In genomic region chr9:96649924-96650323, GRCm38 (mm10) we compare ENCODE assay signal across 9 mouse cellular contexts. TPM values are rescaled to one million over a fixed set of nuclear protein-coding genes. Genes with fewer than 3 reads are reported as not detected.
A peak's percentile ranks its signal among the peaks of the same experiment; 100 is the strongest.
DNase-seq lines count a peak whose midpoint lies in the region; ATAC-seq and TF ChIP-seq lines count a peak whose summit lies in the region.
"Had no signal": no experiment of that assay in that cellular context is flagged by ENCODE, and none has a peak within 500 bp of the region (broad histone marks: within the 10 kb centered on the region; RNA-seq: fewer than 3 reads in every experiment).

No protein-coding gene starts in this region.

- no peaks in the 10 kb centered on the region for H3K36me3 ChIP-seq in liver, postnatal 0 days (replicated peaks; ENCODE audit: insufficient read depth, low read length)
- H3K36me3 ChIP-seq in intestine, postnatal 0 days (ENCODE audit: control insufficient read depth, insufficient read depth), result no peaks in the 10 kb centered on the region
- H3K36me3 ChIP-seq in small intestine, adult 2 months (ENCODE audit: control insufficient read depth, insufficient read depth, low read length), result no peaks in the 10 kb centered on the region
- no peaks in the 10 kb centered on the region for H3K36me3 ChIP-seq in forebrain, embryonic 16.5 days (ENCODE audit: control insufficient read depth, insufficient read depth)

- H3K9ac ChIP-seq in liver, postnatal 0 days (replicated peaks), result no peak overlapping the region
- H3K9ac ChIP-seq in intestine, postnatal 0 days (ENCODE audit: low read depth, low read length), result no peak overlapping the region
- no peak overlapping the region for H3K9ac ChIP-seq in forebrain, embryonic 16.5 days (replicated peaks; ENCODE audit: low read depth, low read length)

- H3K27ac ChIP-seq in liver, postnatal 0 days (ENCODE audit: low read depth), result no peak overlapping the region
- peak overlapping the region; percentile 74 for H3K27ac ChIP-seq in intestine, postnatal 0 days (ENCODE audit: low read depth, low read length)
- peak overlapping the region; percentile 57; the same call in 1 of the 2 replicates for H3K27ac ChIP-seq in small intestine, adult 2 months (ENCODE audit: insufficient read depth, low read depth, low read length)
- no peak overlapping the region for H3K27ac ChIP-seq in forebrain, embryonic 16.5 days (ENCODE audit: low read length)

- peak; percentile 78 for ATAC-seq in liver, postnatal 0 days
- peak; percentile 98 for ATAC-seq in intestine, postnatal 0 days
- ATAC-seq in forebrain, embryonic 16.5 days, result no peak

- no peaks in the 10 kb centered on the region for H3K27me3 ChIP-seq in liver, postnatal 0 days (ENCODE audit: insufficient read depth, low read length)
- no peaks in the 10 kb centered on the region for H3K27me3 ChIP-seq in intestine, postnatal 0 days (replicated peaks; ENCODE audit: control insufficient read depth, insufficient read depth, low read length)
- H3K27me3 ChIP-seq in small intestine, adult 2 months (ENCODE audit: control insufficient read depth, insufficient read depth, low read length), result no peaks in the 10 kb centered on the region
- H3K27me3 ChIP-seq in forebrain, embryonic 16.5 days (replicated peaks; ENCODE audit: control insufficient read depth, insufficient read depth, low read length), result no peaks in the 10 kb centered on the region

- H3K4me1 ChIP-seq in liver, postnatal 0 days (ENCODE audit: insufficient read depth), result no peaks in the 10 kb centered on the region
- no peaks in the 10 kb centered on the region for H3K4me1 ChIP-seq in intestine, postnatal 0 days (replicated peaks; ENCODE audit: control insufficient read depth, insufficient read depth, low read length)
- H3K4me1 ChIP-seq in small intestine, adult 2 months (ENCODE audit: control insufficient read depth, insufficient read depth, insufficient read length, low read length), result peaks cover 12% of the 10 kb centered on the region; the same call in 1 of the 2 replicates
- no peaks in the 10 kb centered on the region for H3K4me1 ChIP-seq in forebrain, embryonic 16.5 days (replicated peaks; ENCODE audit: control insufficient read depth, insufficient read depth, low read length)

- no peaks in the 10 kb centered on the region for H3K9me3 ChIP-seq in liver, postnatal 0 days (ENCODE audit: low read length)
- H3K9me3 ChIP-seq in intestine, postnatal 0 days (ENCODE audit: control insufficient read depth), result no peaks in the 10 kb centered on the region
- no peaks in the 10 kb centered on the region for H3K9me3 ChIP-seq in forebrain, embryonic 16.5 days (ENCODE audit: control insufficient read depth, low read length)

- TF ChIP-seq POLR2A in small intestine, adult 2 months (IDR thresholded peaks at IDR 0.05; ENCODE audit: low read depth, low read length), result no peak

- peak; percentile 43 for DNase-seq in liver, postnatal 0 days
- DNase-seq in liver, result no peak
- DNase-seq in adrenal gland, postnatal 14 days, result peak; percentile 78
- no peak for DNase-seq in lung, postnatal 4 days
- DNase-seq in ovary, postnatal 14 days (ENCODE audit: low spot score), result no peak

- WGBS in liver, postnatal 0 days (ENCODE audit: insufficient replicate concordance), result 36% methylated on average over 9 of the region's 9 CpGs
- WGBS in intestine, postnatal 0 days, result 32% methylated on average over 9 of the region's 9 CpGs
- WGBS in small intestine, adult 2 months, result 13% methylated on average over 9 of the region's 9 CpGs
- 65% methylated on average over 9 of the region's 9 CpGs for WGBS in forebrain, embryonic 16.5 days

- no peak for TF ChIP-seq CTCF in liver, postnatal 0 days (IDR thresholded peaks at IDR 0.05; ENCODE audit: low read depth)
- TF ChIP-seq CTCF in intestine, postnatal 0 days (IDR thresholded peaks at IDR 0.05; ENCODE audit: low read depth), result no peak
- TF ChIP-seq CTCF in small intestine, adult 2 months (IDR thresholded peaks at IDR 0.05; ENCODE audit: extremely low read depth, insufficient read length, insufficient replicate concordance, low read depth, low read length), result no peak

- no peak for TF ChIP-seq EP300 in liver, postnatal 0 days (IDR thresholded peaks at IDR 0.05; ENCODE audit: low read depth)

- H3K4me3 ChIP-seq in liver, postnatal 0 days (ENCODE audit: low read depth, low read length), result no peak overlapping the region
- no peak overlapping the region for H3K4me3 ChIP-seq in intestine, postnatal 0 days (ENCODE audit: low read depth, low read length)
- H3K4me3 ChIP-seq in small intestine, adult 2 months (ENCODE audit: low read depth, low read length), result no peak overlapping the region
- no peak overlapping the region for H3K4me3 ChIP-seq in forebrain, embryonic 16.5 days (replicated peaks; ENCODE audit: low read length)
- H3K4me3 ChIP-seq: erythroblast, embryonic 14.5 days had no signal

- H3K4me2 ChIP-seq in liver, postnatal 0 days (ENCODE audit: low read depth, low read length), result no peak overlapping the region
- H3K4me2 ChIP-seq in intestine, postnatal 0 days (replicated peaks; ENCODE audit: low read depth), result no peak overlapping the region
- H3K4me2 ChIP-seq in forebrain, embryonic 16.5 days (ENCODE audit: low read length), result no peak overlapping the region

RNA-seq across cellular contexts. Expression of gene Rasa2, which starts 18.5 kb away (rescaled TPM):
- 2.5 and 2.7 TPM in 2 replicates for polyA plus RNA-seq in liver, postnatal 0 days (2015; fragmentation: Nextera tagmentation; extraction: Ambion mirVana)
- 9.7 and 11.9 TPM in 2 replicates for total RNA-seq in adrenal gland, postnatal 14 days (2021)
- polyA plus RNA-seq in intestine, postnatal 0 days (2015; fragmentation: Nextera tagmentation; extraction: Ambion mirVana), result 16.2 and 18.2 TPM in 2 replicates
- 0.98 and 2.6 TPM in 2 replicates for polyA plus RNA-seq in small intestine, adult 2 months (2012; rRNA removed)
- 19.6 and 22.8 TPM in 2 replicates for polyA plus RNA-seq in forebrain, embryonic 16.5 days (2015; fragmentation: Nextera tagmentation; extraction: Ambion mirVana)
- polyA plus RNA-seq: erythroblast, embryonic 14.5 days had no signal

Comparison
In these comparisons a context has a peak if more than half of its experiments do, and no peak if none do; other contexts are left out.
1. DNase-seq: peak in liver, postnatal 0 days (single experiment) and adrenal gland, postnatal 14 days (single experiment); none in liver (single experiment), lung, postnatal 4 days (0 of 2) and ovary, postnatal 14 days (single experiment).
2. H3K27ac ChIP-seq: peak in intestine, postnatal 0 days (single experiment) and small intestine, adult 2 months (single experiment); none in liver, postnatal 0 days (single experiment) and forebrain, embryonic 16.5 days (single experiment).